Mouse (Mus musculus): ENCODE measurements around the gene Entpd5. TPM values are rescaled to one million over a fixed set of nuclear protein-coding genes. Genes with fewer than 3 reads are reported as not detected.

Gene Entpd5
- polyA plus RNA-seq, 1 experiment from 2014 or later, result 11.3 TPM

DNA sequence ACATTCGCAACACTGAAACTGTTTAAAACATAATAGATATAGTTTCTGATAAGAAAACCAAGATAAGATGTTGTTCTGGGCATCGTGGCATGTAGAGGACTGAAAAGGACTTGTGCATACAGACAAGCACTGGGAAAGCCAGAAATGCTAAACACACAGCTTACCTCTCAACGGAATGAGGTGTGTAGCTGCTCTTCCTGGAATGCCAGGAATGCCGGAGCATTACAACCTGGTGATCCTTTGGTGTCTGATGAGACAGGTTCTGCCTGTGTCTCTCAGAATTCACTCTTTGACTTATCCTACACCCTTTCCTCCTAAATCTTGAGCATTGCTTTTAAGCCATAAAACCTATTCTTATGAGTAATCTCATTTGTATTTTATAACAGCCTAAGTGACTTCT is 33.7 kb upstream of the Entpd5 start:
- no peaks in the 10 kb centered on the region for H3K27me3 ChIP-seq (ENCODE audit: control insufficient read depth, insufficient read depth, low read length)
- no peaks in the 10 kb centered on the region for H3K9me3 ChIP-seq (ENCODE audit: control insufficient read depth, low read length)
- no peak overlapping the region for H3K27ac ChIP-seq
- ATAC-seq (ENCODE audit: low FRiP score) (no peak), DNase-seq (ENCODE audit: low spot score) (no peak)
- H3K4me2 ChIP-seq (replicated peaks), result no peak overlapping the region
- H3K4me3 ChIP-seq (replicated peaks; ENCODE audit: low read length), result no peak overlapping the region
- H3K4me1 ChIP-seq (replicated peaks; ENCODE audit: control insufficient read depth, insufficient read depth, low read length), result no peaks in the 10 kb centered on the region
- no peak overlapping the region for H3K9ac ChIP-seq
- WGBS, result 81% methylated on average over 4 of the region's 4 CpGs
- H3K36me3 ChIP-seq (replicated peaks; ENCODE audit: control insufficient read depth, insufficient read depth), result peaks cover 14% of the 10 kb centered on the region; the same call in 1 of the 2 replicates

DNA sequence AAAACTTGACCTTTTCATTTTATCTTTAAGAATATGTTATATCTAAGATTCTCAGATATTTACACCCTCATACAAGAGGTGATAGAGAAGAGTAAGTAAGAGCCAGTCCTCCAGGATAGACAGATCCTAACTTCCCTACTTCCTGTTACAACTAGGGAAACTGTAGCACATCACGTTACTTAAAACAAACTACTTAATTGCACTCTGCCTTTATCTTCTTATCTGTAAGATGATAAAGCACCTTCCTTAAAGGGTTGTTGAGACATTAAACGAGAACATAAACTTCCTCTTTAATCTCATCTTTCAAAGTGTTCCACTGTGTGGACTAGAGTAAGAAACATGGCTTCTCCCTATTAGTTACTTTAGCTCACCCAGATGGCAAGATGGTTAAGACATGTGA is 29.9 kb upstream of the Entpd5 start:
- H3K4me1 ChIP-seq (replicated peaks; ENCODE audit: control insufficient read depth, insufficient read depth, low read length), result no peaks in the 10 kb centered on the region
- no peak for DNase-seq (ENCODE audit: low spot score)
- no peaks in the 10 kb centered on the region for H3K9me3 ChIP-seq (ENCODE audit: control insufficient read depth, low read length)
- no peak overlapping the region for H3K4me3 ChIP-seq (replicated peaks; ENCODE audit: low read length)
- H3K27ac ChIP-seq, result no peak overlapping the region
- WGBS, result 86% methylated on average over 2 of the region's 2 CpGs
- no peak overlapping the region for H3K9ac ChIP-seq
- H3K4me2 ChIP-seq (replicated peaks), result no peak overlapping the region
- ATAC-seq (ENCODE audit: low FRiP score), result no peak
- no peaks in the 10 kb centered on the region for H3K27me3 ChIP-seq (ENCODE audit: control insufficient read depth, insufficient read depth, low read length)
- H3K36me3 ChIP-seq (replicated peaks; ENCODE audit: control insufficient read depth, insufficient read depth), result peaks cover 19% of the 10 kb centered on the region

DNA sequence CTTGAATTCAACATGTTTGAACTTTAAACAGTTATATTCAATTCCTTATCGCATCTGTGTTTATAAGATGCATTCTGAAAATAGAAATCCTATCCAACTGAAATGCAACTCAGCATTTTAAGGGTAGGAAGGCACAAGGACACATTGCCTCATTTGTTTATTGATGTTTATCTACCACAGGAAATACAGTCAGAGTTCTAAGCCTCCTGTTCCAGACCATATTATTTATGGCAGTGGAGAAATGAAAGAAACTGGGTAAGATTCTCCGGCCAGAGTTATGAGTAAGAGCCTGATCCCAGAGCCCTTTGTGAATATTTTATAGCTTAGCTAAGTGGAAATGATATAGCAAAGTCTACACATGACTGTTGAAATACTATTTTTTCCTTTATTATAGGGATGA is 21.0 kb upstream of the Entpd5 start:
- Histone ChIP-seq H3K36me3 (replicated peaks; ENCODE audit: control insufficient read depth, insufficient read depth) (peaks cover 36% of the 10 kb centered on the region), H3K27me3 (ENCODE audit: control insufficient read depth, insufficient read depth, low read length) (no peaks in the 10 kb centered on the region), H3K9ac (no peak overlapping the region), H3K4me1 (replicated peaks; ENCODE audit: control insufficient read depth, insufficient read depth, low read length) (no peaks in the 10 kb centered on the region), H3K4me3 (replicated peaks; ENCODE audit: low read length) (no peak overlapping the region), H3K27ac (no peak overlapping the region), H3K4me2 (replicated peaks) (no peak overlapping the region), H3K9me3 (ENCODE audit: control insufficient read depth, low read length) (no peaks in the 10 kb centered on the region)
- ATAC-seq (ENCODE audit: low FRiP score) (no peak), DNase-seq (ENCODE audit: low spot score) (no peak)
- 91% methylated on average over 2 of the region's 2 CpGs for WGBS

DNA sequence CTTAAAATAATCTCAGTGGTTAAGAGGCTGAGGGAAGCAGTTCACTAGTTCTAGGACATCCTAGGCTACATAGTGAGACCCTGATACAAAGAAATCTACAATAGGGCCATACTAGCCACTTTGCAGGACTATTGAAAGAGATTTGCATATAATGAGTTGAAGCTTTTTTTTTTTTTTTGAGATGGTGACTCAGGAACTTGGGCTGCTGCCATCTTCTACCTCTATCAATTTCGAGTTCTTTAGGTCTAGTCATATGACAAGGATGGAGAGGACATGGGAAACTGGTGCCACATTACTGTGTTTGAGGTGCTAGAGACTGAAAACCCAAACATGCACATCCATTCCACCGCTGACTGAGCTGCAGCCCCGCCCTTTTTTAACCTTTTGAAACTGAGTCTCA is 15.2 kb upstream of the Entpd5 start:
- H3K9me3 ChIP-seq (ENCODE audit: control insufficient read depth, low read length), result no peaks in the 10 kb centered on the region
- H3K27ac ChIP-seq, result no peak overlapping the region
- DNase-seq (ENCODE audit: low spot score) (no peak), ATAC-seq (ENCODE audit: low FRiP score) (no peak)
- no peaks in the 10 kb centered on the region for H3K36me3 ChIP-seq (replicated peaks; ENCODE audit: control insufficient read depth, insufficient read depth)
- H3K4me2 ChIP-seq (replicated peaks), result no peak overlapping the region
- H3K4me1 ChIP-seq (replicated peaks; ENCODE audit: control insufficient read depth, insufficient read depth, low read length), result no peaks in the 10 kb centered on the region
- no peaks in the 10 kb centered on the region for H3K27me3 ChIP-seq (ENCODE audit: control insufficient read depth, insufficient read depth, low read length)
- no peak overlapping the region for H3K9ac ChIP-seq
- no peak overlapping the region for H3K4me3 ChIP-seq (replicated peaks; ENCODE audit: low read length)
- 71% methylated on average over 3 of the region's 3 CpGs for WGBS

DNA sequence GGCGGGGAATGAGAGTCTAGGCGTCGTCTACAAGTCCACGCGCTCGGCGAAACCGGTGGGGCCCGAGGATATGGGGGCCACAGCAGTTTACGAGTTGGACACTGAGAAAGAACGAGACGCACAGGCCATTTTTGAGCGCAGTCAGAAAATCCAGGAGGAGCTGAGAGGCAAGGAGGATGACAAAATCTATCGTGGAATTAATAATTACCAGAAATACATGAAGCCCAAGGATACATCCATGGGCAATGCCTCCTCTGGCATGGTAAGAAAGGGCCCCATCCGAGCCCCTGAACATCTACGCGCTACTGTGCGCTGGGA is 8.7 kb upstream of the Entpd5 start:
- Histone ChIP-seq H3K9ac (peak overlapping the region; percentile 73), H3K4me1 (replicated peaks; ENCODE audit: control insufficient read depth, insufficient read depth, low read length) (peaks cover 7% of the 10 kb centered on the region; the same call in 1 of the 2 replicates), H3K36me3 (replicated peaks; ENCODE audit: control insufficient read depth, insufficient read depth) (no peaks in the 10 kb centered on the region), H3K9me3 (ENCODE audit: control insufficient read depth, low read length) (0 out of 2 replicates have a peak, but pooled peaks cover 6% of the 10 kb centered on the region), H3K27me3 (ENCODE audit: control insufficient read depth, insufficient read depth, low read length) (no peaks in the 10 kb centered on the region), H3K4me3 (replicated peaks; ENCODE audit: low read length) (peak overlapping the region; percentile 65), H3K27ac (peak overlapping the region; percentile 83), H3K4me2 (replicated peaks) (peak overlapping the region; percentile 63)
- WGBS, result 35% methylated on average over 18 of the region's 18 CpGs
- ATAC-seq (ENCODE audit: low FRiP score) (0 out of 2 replicates have a peak, but pooled peaks have one; percentile 4), DNase-seq (ENCODE audit: low spot score) (no peak)

DNA sequence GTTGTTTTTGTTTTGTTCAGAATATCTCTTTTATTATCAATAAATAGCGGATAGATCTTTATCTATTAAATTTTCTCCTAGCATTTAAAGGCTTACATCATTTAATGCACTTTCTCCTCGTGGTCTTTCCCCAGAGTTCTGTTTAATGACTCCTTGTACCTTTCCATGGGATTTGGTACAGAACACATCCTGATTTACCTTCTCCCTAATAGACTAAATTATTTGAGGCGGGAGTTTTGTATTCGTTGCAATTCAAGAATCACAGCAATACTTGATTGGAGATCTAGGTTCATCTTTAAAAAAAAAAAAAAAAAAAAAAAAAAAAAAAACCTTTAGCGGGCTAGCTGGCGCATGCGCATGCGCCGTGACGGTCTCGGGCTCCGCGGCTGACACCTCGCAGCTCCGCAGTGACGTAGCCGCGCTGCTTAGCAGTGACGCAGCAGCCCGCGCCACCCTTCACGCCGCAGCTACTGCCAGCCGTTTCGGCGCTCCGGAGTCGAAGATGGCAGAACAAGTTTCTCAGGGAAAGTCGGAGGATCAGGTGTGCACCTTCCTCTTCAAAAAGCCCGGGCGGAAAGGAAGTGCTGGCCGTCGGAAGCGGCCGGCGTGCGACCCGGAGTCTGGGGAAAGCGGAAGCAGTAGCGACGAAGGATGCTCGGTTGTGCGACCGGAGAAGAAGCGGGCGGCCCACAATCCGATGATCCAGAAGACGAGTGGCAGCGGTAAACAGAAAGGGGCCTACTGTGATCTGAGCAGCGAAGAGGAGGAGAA is 8.2 kb upstream of the Entpd5 start, which contains the start of gene Rnf113a2:
Rnf113a2 (plus strand) TSS at position 363 of the 771 bp plus-strand sequence.
- DNase-seq (ENCODE audit: low spot score), result peak; percentile 94
- WGBS, result 3% methylated on average over 50 of the region's 50 CpGs
- peak within 1 kb of the TSS; percentile 83 for H3K27ac ChIP-seq

DNA sequence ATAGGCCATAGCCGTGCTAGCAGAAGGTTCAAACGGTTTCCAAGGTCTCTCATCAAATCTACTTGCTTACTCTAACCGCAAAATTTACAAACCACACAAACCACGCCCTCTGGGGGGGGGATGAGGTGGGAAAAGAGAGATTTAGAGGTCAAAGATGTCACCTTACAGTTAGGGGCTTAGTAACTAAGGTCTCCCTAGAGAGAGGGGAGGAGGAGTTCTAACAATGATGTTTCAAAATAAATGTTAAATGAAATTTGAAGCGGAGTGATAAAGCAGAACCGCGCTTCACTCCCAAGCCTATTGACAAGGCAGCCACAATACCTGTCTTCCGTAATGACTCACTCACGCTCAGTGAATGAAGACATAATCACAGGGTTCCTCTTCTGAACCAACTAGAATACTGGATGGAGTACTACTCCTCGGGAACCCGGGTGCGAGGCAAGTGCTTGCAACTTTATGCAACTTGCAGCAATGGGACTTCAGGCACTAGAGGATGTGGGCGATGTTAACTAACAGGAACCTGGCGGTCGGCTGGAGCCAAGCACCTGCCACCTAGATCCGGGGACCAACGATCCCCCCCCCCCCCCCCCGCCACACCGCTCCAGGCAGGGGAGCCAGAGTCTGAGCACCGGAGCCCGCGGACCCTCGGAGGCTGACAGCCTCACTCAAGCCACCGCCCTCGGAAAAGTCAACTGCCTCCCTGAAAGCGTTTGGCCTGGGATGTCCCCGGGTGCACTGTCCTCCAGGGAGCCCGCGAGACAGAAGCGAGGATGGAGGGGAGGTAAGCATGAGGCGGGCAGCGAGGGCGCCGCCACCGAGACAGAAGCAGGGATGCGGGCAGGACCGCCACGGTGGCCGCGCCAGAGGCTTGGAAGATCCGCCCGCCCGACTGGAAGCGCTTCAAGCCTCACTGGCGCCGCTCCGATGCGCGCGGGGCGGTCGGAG is 683 bp downstream of the Entpd5 start:
- H3K4me3 ChIP-seq (replicated peaks; ENCODE audit: low read length), result peak overlapping the region; percentile 83
- ATAC-seq (ENCODE audit: low FRiP score) (peak; percentile 71), DNase-seq (ENCODE audit: low spot score) (peak; percentile 39)
- no peaks in the 10 kb centered on the region for H3K27me3 ChIP-seq (ENCODE audit: control insufficient read depth, insufficient read depth, low read length)
- peak overlapping the region; percentile 71 for H3K4me2 ChIP-seq (replicated peaks)
- H3K9me3 ChIP-seq (ENCODE audit: control insufficient read depth, low read length), result no peaks in the 10 kb centered on the region
- WGBS, result 2% methylated on average over 49 of the region's 52 CpGs
- peak overlapping the region; percentile 77 for H3K9ac ChIP-seq
- H3K36me3 ChIP-seq (replicated peaks; ENCODE audit: control insufficient read depth, insufficient read depth), result no peaks in the 10 kb centered on the region
- peaks cover 8% of the 10 kb centered on the region; the same call in 1 of the 2 replicates for H3K4me1 ChIP-seq (replicated peaks; ENCODE audit: control insufficient read depth, insufficient read depth, low read length)
- peak overlapping the region; percentile 92 for H3K27ac ChIP-seq

More for the DNA sequence above, 8.2 kb upstream of the Entpd5 start, which contains the start of gene Rnf113a2:
- Histone ChIP-seq H3K27me3 (ENCODE audit: control insufficient read depth, insufficient read depth, low read length) (no peaks in the 10 kb centered on the region), H3K4me2 (replicated peaks) (peak within 1 kb of the TSS; percentile 63), H3K4me1 (replicated peaks; ENCODE audit: control insufficient read depth, insufficient read depth, low read length) (peaks cover 7% of the 10 kb centered on the region; the same call in 1 of the 2 replicates), H3K4me3 (replicated peaks; ENCODE audit: low read length) (peak within 1 kb of the TSS; percentile 65), H3K36me3 (replicated peaks; ENCODE audit: control insufficient read depth, insufficient read depth) (no peaks in the 10 kb centered on the region), H3K9me3 (ENCODE audit: control insufficient read depth, low read length) (0 out of 2 replicates have a peak, but pooled peaks cover 6% of the 10 kb centered on the region), H3K9ac (peak within 1 kb of the TSS; percentile 73)
- peak; percentile 92 for ATAC-seq (ENCODE audit: low FRiP score)

DNA sequence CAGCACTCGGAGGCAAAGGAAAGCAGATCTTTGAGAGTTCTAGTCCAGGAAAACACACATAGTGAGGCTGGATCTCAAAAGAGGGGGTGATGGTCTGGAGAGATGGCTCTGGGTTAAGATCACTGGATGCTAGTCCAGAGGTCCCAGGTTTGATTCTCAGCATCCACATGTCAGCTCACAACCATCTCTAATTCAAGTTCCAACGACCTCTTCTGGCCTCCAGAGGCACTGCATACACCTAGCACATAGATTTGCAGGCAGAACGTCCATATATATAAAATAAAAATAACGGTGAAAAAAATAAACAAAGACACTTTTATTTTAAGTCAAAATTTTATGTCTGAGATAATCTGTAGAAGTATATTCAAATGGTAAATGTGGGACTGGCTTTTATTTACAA is 1.6 kb downstream of the Entpd5 start:
- no peak overlapping the region for H3K9ac ChIP-seq
- no peak overlapping the region for H3K27ac ChIP-seq
- no peaks in the 10 kb centered on the region for H3K27me3 ChIP-seq (ENCODE audit: control insufficient read depth, insufficient read depth, low read length)
- no peaks in the 10 kb centered on the region for H3K36me3 ChIP-seq (replicated peaks; ENCODE audit: control insufficient read depth, insufficient read depth)
- no peak for DNase-seq (ENCODE audit: low spot score)
- H3K4me1 ChIP-seq (replicated peaks; ENCODE audit: control insufficient read depth, insufficient read depth, low read length), result peaks cover 8% of the 10 kb centered on the region; the same call in 1 of the 2 replicates
- H3K4me3 ChIP-seq (replicated peaks; ENCODE audit: low read length), result no peak overlapping the region
- H3K4me2 ChIP-seq (replicated peaks), result no peak overlapping the region
- no peaks in the 10 kb centered on the region for H3K9me3 ChIP-seq (ENCODE audit: control insufficient read depth, low read length)
- ATAC-seq (ENCODE audit: low FRiP score), result no peak
- 64% methylated on average over 4 of the region's 4 CpGs for WGBS

DNA sequence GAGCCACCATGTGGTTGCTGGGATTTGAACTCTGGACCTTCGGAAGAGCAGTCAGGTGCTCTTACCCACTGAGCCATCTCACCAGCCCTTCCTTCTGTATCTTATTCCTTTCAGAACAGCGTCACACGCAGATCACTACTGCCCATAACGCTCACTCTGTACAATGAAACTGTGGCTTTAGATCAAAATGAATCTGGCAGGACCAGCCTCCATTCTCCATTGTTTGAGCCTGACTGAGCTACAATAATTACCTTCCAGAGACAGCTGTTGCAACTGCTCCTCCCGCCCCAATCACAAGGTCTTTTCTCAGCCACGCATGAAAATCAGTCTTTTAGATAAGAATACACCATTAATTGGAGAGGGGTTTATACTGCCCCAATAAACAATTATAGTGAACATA is 4.3 kb downstream of the Entpd5 start:
- peaks cover 7% of the 10 kb centered on the region; the same call in 1 of the 2 replicates for H3K4me1 ChIP-seq (replicated peaks; ENCODE audit: control insufficient read depth, insufficient read depth, low read length)
- no peaks in the 10 kb centered on the region for H3K36me3 ChIP-seq (replicated peaks; ENCODE audit: control insufficient read depth, insufficient read depth)
- H3K4me2 ChIP-seq (replicated peaks), result no peak overlapping the region
- no peaks in the 10 kb centered on the region for H3K27me3 ChIP-seq (ENCODE audit: control insufficient read depth, insufficient read depth, low read length)
- DNase-seq (ENCODE audit: low spot score) (no peak), ATAC-seq (ENCODE audit: low FRiP score) (no peak)
- no peak overlapping the region for H3K4me3 ChIP-seq (replicated peaks; ENCODE audit: low read length)
- no peaks in the 10 kb centered on the region for H3K9me3 ChIP-seq (ENCODE audit: control insufficient read depth, low read length)
- H3K9ac ChIP-seq, result no peak overlapping the region
- 60% methylated on average over 6 of the region's 6 CpGs for WGBS
- H3K27ac ChIP-seq, result no peak overlapping the region

Data from hindbrain, embryonic 14.5 days (tissue).